Mouse (Mus musculus): ENCODE measurements at regions not wholly inside any gene's neighbourhood (a gene's known extent, or its start where the extent isn't known, plus 50 kb on each side); places are given as distances from the start of the nearest gene placed in this dataset.

- no peak for TF ChIP-seq CTCF (IDR thresholded peaks at IDR 0.05)
- TF ChIP-seq EP300 (IDR thresholded peaks at IDR 0.05) = no peak
Measured at GRCm38 (mm10) chr17:78132116-78132515, 67.9 kb upstream of the Crim1 start.
